Mouse (Mus musculus) heart, adult 2 months (tissue): Measurements from ENCODE around the gene Nxf1. TPM values are rescaled to one million over a fixed set of nuclear protein-coding genes. Genes with fewer than 3 reads are reported as not detected.

Experiments used
- DNase-seq, 2 experiments: peaks; one replicate each; pipeline ENCODE4 v3.0.0; 2021
- H3K27ac ChIP-seq: fragments of 200-600 bp; 2 replicates; pipeline ENCODE4 v1.8.1; 2022
- H3K27me3 ChIP-seq: fragments of 200-500 bp; 2 replicates; pipeline ENCODE4 v1.6.1; 2012; ENCODE audit warnings: mild to moderate bottlenecking, low read length, inconsistent platforms, mixed read lengths; ENCODE audit not compliant: control insufficient read depth, insufficient read depth
- H3K36me3 ChIP-seq: fragments of 200-500 bp; 2 replicates; pipeline ENCODE4 v1.6.1; 2012; ENCODE audit warnings: low read length, inconsistent platforms; ENCODE audit not compliant: control insufficient read depth, insufficient read depth
- H3K4me1 ChIP-seq: fragments of 200-500 bp; 2 replicates; pipeline ENCODE4 v1.6.1; 2011; ENCODE audit warnings: low read length; ENCODE audit not compliant: control insufficient read depth, insufficient read depth
- H3K4me3 ChIP-seq: fragments of 200-600 bp; 2 replicates; pipeline ENCODE4 v1.8.1; 2022
- H3K79me2 ChIP-seq: fragments of 200-500 bp; replicated peaks from 2 replicates; pipeline ENCODE4 v1.6.1; 2012; ENCODE audit warnings: mild to moderate bottlenecking, inconsistent platforms, low read length, moderate library complexity, mixed read lengths; ENCODE audit not compliant: control insufficient read depth, insufficient read depth
- H3K9ac ChIP-seq: fragments of 200-500 bp; 2 replicates; pipeline ENCODE4 v1.6.1; 2012; ENCODE audit warnings: low read depth, mild to moderate bottlenecking, control low read depth, inconsistent platforms, low read length, mixed read lengths
- CTCF ChIP-seq: fragments of 200-600 bp; IDR thresholded peaks from 2 replicates; pipeline ENCODE4 v1.8.1; 2022; ENCODE audit warnings: antibody characterized with exemption, mild to moderate bottlenecking, moderate library complexity
- EP300 ChIP-seq: fragments of 200-500 bp; IDR thresholded peaks from 2 replicates; pipeline ENCODE4 v1.6.1; 2011; ENCODE audit warnings: low read depth, low read length, control low read depth; ENCODE audit not compliant: insufficient read depth
- POLR2A ChIP-seq: fragments of 200-500 bp; IDR thresholded peaks from 2 replicates; pipeline ENCODE4 v1.6.1; 2011; ENCODE audit warnings: mild to moderate bottlenecking, low read depth, low read length, control low read depth; ENCODE audit not compliant: insufficient read depth
- WGBS: fragments of 180-500 bp; shearing (Covaris S2); methylation state at CpG from one replicate; pipeline ENCODE4 v1.1.7; 2018; 5-methylcytosine and 5-hydroxymethylcytosine counted together
- intact Hi-C: fragments of 180-260 bp; cut with DNase I; formaldehyde crosslinking; loops from one replicate; pipeline ENCODE4 v1.15.1; 2025
- polyA plus RNA-seq: library from polyadenylated mRNA; depleted of rRNA; stranded (reverse); fragments of >200 nt; gene quantifications from 2 replicates; pipeline ENCODE4 v1.2.3, GENCODE M21; 2012
- total RNA-seq, 2 experiments: library from RNA; stranded (reverse); gene quantifications; 2 replicates each; pipeline ENCODE4 v1.2.3; 2021

Gene Nxf1
- total and polyA plus RNA-seq, 3 experiments: 35.5 to 66.5 (median 41.8) TPM

GRCm38 (mm10) chr19:8722907-8723573 is 33.8 kb upstream of the Nxf1 start, which contains the start of gene Slc3a2:
Slc3a2 (minus strand) TSS chr19:8723369.
- Histone ChIP-seq H3K27ac (peak within 1 kb of the TSS; percentile 95), H3K79me2 (no peaks in the 10 kb centered on the region; the same call in 1 of the 2 replicates), H3K9ac (peak within 1 kb of the TSS; percentile 91), H3K4me3 (peak within 1 kb of the TSS; percentile 80), H3K4me1 (peaks cover 2% of the 10 kb centered on the region), H3K27me3 (no peaks in the 10 kb centered on the region), H3K36me3 (peaks cover 31% of the 10 kb centered on the region)
- intact Hi-C loops: loop anchor here (1.0 to 5.0 kb wide), 3 partner anchors 10 to 94 kb away; partner anchors contain the start of genes Ttc9c and Zbtb3
- under 1% methylated on average over 50 of the region's 50 CpGs for WGBS
- peak; percentile 95 to 98 for DNase-seq
- TF ChIP-seq POLR2A (peak; percentile 96), EP300 (peak; percentile 70; the same call in 1 of the 2 replicates), CTCF (no peak)

GRCm38 (mm10) chr19:8723574-8724346 is 33.1 kb upstream of the Nxf1 start:
- Histone ChIP-seq H3K36me3 (peaks cover 31% of the 10 kb centered on the region), H3K79me2 (no peaks in the 10 kb centered on the region; the same call in 1 of the 2 replicates), H3K27ac (peak overlapping the region; percentile 79), H3K27me3 (no peaks in the 10 kb centered on the region), H3K4me3 (peak overlapping the region; percentile 58), H3K9ac (peak overlapping the region; percentile 82), H3K4me1 (peaks cover 2% of the 10 kb centered on the region)
- no peak for TF ChIP-seq CTCF
- TF ChIP-seq POLR2A: no peak
- no peak for TF ChIP-seq EP300
- intact Hi-C loops: loop anchor here (1.0 to 5.0 kb wide), 3 partner anchors 10 to 94 kb away; partner anchors contain the start of genes Ttc9c and Zbtb3
- peak in 1 of 2 experiments; percentile 35 for DNase-seq
- 1% methylated on average over 20 of the region's 20 CpGs for WGBS

- DNase-seq: no peak
- peaks cover 31% of the 10 kb centered on the region for H3K36me3 ChIP-seq
- peak overlapping the region; percentile 58; the same call in 1 of the 2 replicates for H3K4me3 ChIP-seq
- H3K4me1 ChIP-seq: peaks cover 2% of the 10 kb centered on the region
- no peaks in the 10 kb centered on the region; the same call in 1 of the 2 replicates for H3K79me2 ChIP-seq
- 10% methylated on average over 2 of the region's 2 CpGs for whole genome bisulfite sequencing
- no peak overlapping the region for H3K9ac ChIP-seq
- no peaks in the 10 kb centered on the region for H3K27me3 ChIP-seq
- TF ChIP-seq CTCF (no peak), POLR2A (no peak), EP300 (no peak)
- intact Hi-C loops: loop anchor here (5.0 kb wide), 2 partner anchors 78 to 93 kb away; partner anchors contain the start of genes Ttc9c and Zbtb3
- H3K27ac ChIP-seq: no peak overlapping the region
Measured at GRCm38 (mm10) chr19:8724392-8724791, 32.5 kb upstream of the Nxf1 start.

GRCm38 (mm10) chr19:8725081-8725613 is 31.7 kb upstream of the Nxf1 start:
- no peak for TF ChIP-seq POLR2A
- TF ChIP-seq CTCF: no peak
- no peak for TF ChIP-seq EP300
- no peak overlapping the region for H3K9ac ChIP-seq
- no peaks in the 10 kb centered on the region for H3K27me3 ChIP-seq
- H3K36me3 ChIP-seq: peaks cover 31% of the 10 kb centered on the region
- peaks cover 2% of the 10 kb centered on the region for H3K4me1 ChIP-seq
- 65% methylated on average over 4 of the region's 4 CpGs for WGBS
- no peaks in the 10 kb centered on the region; the same call in 1 of the 2 replicates for H3K79me2 ChIP-seq
- intact Hi-C loops: no loop called here
- DNase-seq: no peak
- H3K4me3 ChIP-seq: no peak overlapping the region
- H3K27ac ChIP-seq: no peak overlapping the region

GRCm38 (mm10) chr19:8726609-8727390 is 30.1 kb upstream of the Nxf1 start:
- DNase-seq: no peak
- Histone ChIP-seq H3K9ac (no peak overlapping the region), H3K27ac (no peak overlapping the region), H3K79me2 (no peaks in the 10 kb centered on the region; the same call in 1 of the 2 replicates), H3K4me3 (no peak overlapping the region), H3K36me3 (peaks cover 31% of the 10 kb centered on the region), H3K4me1 (peaks cover 2% of the 10 kb centered on the region), H3K27me3 (no peaks in the 10 kb centered on the region)
- intact Hi-C loops: no loop called here
- TF ChIP-seq CTCF (no peak), POLR2A (no peak), EP300 (no peak)
- WGBS: 51% methylated on average over 3 of the region's 3 CpGs
